ENCODE assay signal across 8 mouse cellular contexts in the genomic region with DNA sequence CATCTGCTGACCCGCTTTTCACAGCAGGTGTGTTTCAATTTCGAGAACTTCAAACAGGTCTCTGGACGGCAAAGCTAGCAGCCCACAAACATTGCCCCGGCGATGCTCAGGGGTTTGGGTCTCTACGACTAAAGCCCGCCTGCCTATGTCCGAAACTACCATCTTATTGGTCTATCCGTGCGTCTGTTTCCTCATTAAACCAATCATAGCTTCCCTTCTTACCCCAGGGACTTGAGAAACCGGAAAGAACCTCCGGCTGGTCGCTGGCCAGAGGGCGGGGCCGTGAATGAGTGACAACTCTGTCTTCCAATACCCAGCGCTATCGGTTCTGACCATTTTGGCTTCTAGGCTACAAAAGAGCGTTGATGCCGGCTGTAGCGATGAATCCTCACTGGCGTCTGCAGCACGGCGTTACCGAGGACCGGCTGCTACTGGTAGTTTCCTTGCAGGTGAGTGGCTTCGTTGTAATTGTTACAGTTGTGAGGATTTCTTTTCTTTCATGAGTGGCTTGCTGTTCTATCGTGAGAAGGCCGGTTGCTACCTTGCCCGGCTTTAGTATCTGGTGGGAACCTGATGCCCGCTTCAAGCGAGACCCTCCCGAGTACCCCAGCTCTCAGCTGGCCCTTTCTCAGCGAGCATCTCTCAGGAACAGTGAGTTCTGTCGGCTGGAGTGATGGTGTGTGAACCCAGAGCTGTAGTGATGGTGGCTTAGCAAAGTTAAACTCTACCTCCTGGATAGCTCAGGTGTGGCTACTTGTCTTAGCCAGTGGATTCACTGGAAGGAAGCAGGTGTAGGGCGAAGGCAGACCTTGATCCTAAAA. TPM values are rescaled to one million over a fixed set of nuclear protein-coding genes. Genes with fewer than 3 reads are reported as not detected.
DNase-seq lines count a peak whose midpoint lies in the region; ATAC-seq lines count a peak whose summit lies in the region.

Gene Bpgm, plus strand, starts transcription at position 234 of the 821 bp plus-strand sequence.

- ATAC-seq in hindbrain, embryonic 14.5 days (ENCODE audit: low FRiP score): peak; percentile 99

- DNase-seq in R1 (ENCODE audit: low read depth, low spot score): peak; percentile 99
- DNase-seq in cerebellum, postnatal 25 days: peak; percentile 100
- DNase-seq in frontal cortex, postnatal 25 days (ENCODE audit: low spot score in 2 of 2): peak; percentile 100
- DNase-seq in hindbrain, embryonic 14.5 days (ENCODE audit: low spot score): peak; percentile 99
- peak; percentile 99 to 100 for DNase-seq in layer of hippocampus, postnatal 36 days
- peak; percentile 100 for DNase-seq in lung, postnatal 36 days
- peak; percentile 99 for DNase-seq in retina, postnatal 1 day
- peak; percentile 99 for DNase-seq in urinary bladder, adult 18-20 months (ENCODE audit: low spot score in 2 of 2)

- peak within 1 kb of the TSS; percentile 79 for H3K4me2 ChIP-seq in hindbrain, embryonic 14.5 days (replicated peaks)

- no peaks in the 10 kb centered on the region for H3K27me3 ChIP-seq in hindbrain, embryonic 14.5 days (ENCODE audit: control insufficient read depth, insufficient read depth, low read length)

- peaks cover 42% of the 10 kb centered on the region for H3K4me1 ChIP-seq in hindbrain, embryonic 14.5 days (replicated peaks; ENCODE audit: control insufficient read depth, insufficient read depth, low read length)

- peak within 1 kb of the TSS; percentile 86 for H3K27ac ChIP-seq in hindbrain, embryonic 14.5 days

- H3K4me3 ChIP-seq in hindbrain, embryonic 14.5 days (replicated peaks; ENCODE audit: low read length): peak within 1 kb of the TSS; percentile 51

- under 1% methylated on average over 35 of the region's 35 CpGs for WGBS in hindbrain, embryonic 14.5 days

- peak within 1 kb of the TSS; percentile 73 for H3K9ac ChIP-seq in hindbrain, embryonic 14.5 days

- no peaks in the 10 kb centered on the region for H3K9me3 ChIP-seq in hindbrain, embryonic 14.5 days (ENCODE audit: control insufficient read depth, low read length)

- no peaks in the 10 kb centered on the region for H3K36me3 ChIP-seq in hindbrain, embryonic 14.5 days (replicated peaks; ENCODE audit: control insufficient read depth, insufficient read depth)

RNA-seq across cellular contexts. Expression of gene Bpgm, which starts in this region (rescaled TPM):
- polyA plus RNA-seq in hindbrain, embryonic 14.5 days (2014; fragmentation: Nextera tagmentation; extraction: Ambion mirVana): 85.2 and 86.1 TPM in 2 replicates
- total RNA-seq in layer of hippocampus, postnatal 36 days (2021): 10 to 100 TPM; 65.7 to 69.3 TPM

Comparison
In these comparisons a context has a peak if more than half of its experiments do, and no peak if none do; other contexts are left out.
1. Peak in every context shown above with its lines: DNase-seq, ATAC-seq, H3K4me3 ChIP-seq and H3K27ac ChIP-seq.